Mouse (Mus musculus): Measurements from ENCODE around the gene Gm20708. TPM values are rescaled to one million over a fixed set of nuclear protein-coding genes. Genes with fewer than 3 reads are reported as not detected.
A peak's percentile ranks its signal among the peaks of the same experiment; 100 is the strongest.

The Gm20708 gene
- total RNA-seq (2021): 1 to 10 TPM; 4.4 to 5.1 TPM

DNA sequence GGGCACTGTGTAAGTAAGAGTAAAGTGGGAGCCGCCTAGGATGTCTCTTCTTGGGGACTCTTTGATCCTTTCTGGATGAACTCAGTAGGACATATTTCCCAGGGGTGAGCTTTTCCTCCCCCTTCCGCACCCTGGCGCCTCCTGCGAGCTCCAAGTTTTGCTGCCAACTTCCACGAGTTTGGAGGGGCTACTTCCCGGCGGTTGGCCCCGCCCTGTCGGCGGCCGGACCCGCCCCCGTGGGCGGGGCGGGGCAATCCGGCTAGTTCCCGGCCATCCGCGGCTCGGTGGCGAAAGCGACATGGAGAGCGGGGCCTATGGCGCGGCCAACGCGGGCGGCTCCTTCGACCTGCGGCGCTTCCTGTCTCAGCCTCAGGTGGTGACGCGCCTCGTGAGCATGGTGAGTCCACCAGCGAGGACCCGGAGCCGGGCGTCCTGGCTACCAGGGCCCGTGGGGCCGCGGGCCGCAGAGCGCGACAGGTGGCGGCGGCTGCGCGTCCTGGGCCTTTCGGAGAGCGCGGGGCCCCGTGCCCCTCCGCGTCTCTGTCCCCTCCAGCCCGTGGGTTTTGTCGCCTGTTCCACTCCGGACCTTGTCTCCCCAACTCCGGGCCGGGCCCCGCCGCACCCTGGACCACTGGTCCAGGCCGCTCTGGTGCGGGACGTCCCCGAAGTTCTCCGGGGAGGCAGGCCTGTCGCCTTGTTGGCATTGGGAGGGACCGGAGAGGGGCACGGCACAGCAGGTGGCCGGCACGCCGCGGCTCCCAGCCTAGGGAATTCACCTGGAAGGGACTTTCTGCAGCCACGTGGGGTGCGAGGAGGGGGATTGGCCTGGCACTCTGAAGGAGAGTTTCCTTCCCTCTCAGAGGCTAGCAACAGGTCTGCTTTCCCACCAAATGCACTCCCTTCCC lies at the start of gene Gm20708, which contains the start of gene Syngr2:
Gene Gm20708 (plus strand): TSS at position 262 of the 905 bp plus-strand sequence.
Gene Syngr2 (plus strand): TSS at position 262 of the 905 bp plus-strand sequence.
- intact Hi-C loops (cut with DNase I): no loop called here
- DNase-seq: peak; percentile 58

DNA sequence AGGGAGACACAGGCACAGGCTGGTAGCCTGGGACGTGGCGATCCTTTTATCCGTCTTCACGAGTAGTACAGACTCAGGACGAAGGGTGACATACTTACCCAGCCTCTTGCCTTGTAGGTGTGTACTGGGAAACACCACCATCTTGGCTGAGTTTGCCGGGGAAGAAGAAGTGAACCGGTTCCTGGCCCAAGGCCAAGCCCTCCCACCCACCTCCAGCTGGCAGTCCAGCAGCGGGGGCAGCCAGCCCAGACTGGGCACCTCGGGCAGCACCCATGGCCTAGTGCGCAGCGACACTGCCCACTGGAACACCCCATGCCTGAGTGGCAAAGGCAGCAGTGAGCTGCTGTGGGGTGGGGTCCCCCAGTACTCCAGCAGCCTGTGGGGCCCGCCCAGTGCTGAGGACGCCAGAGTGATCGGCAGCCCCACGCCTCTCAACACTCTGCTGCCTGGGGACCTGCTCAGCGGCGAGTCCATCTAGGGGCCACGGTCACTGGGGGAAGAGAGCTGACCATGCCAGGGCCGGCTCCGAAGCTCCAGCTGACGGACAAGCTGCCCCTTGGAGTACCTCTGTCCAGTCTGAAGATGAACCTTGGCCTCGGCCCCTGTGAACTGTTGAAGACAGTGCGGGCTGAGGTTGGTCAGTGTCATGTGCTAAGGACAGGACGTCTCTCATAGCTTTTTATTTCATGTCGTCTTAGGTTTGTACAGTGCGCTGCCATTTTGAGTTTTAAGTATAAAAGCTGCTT lies 48.9 kb upstream of the Gm20708 start:
- DNase-seq: peak; percentile 51
- intact Hi-C loops (cut with DNase I): no loop called here

DNA sequence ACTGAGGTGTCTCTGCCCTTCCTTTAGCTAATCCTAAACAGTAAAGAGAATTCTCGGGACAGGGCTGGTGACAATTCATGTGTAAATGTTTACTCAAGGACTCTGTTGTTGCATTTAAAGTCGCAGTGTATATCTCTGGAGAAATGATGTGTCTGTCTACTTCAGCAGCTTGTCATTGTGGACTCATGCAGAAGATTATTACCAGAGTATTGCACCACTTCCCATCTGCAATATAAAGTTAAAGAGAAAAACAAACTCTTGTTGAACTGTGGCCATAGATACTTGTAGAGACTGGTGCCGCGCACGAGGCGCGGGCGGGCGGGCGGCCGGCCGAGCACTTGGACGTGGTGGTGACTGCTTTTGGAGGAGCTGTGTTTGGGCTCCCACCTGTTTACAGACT lies 47.7 kb upstream of the Gm20708 start:
- no peak for DNase-seq
- intact Hi-C loops (cut with DNase I): no loop called here

DNA sequence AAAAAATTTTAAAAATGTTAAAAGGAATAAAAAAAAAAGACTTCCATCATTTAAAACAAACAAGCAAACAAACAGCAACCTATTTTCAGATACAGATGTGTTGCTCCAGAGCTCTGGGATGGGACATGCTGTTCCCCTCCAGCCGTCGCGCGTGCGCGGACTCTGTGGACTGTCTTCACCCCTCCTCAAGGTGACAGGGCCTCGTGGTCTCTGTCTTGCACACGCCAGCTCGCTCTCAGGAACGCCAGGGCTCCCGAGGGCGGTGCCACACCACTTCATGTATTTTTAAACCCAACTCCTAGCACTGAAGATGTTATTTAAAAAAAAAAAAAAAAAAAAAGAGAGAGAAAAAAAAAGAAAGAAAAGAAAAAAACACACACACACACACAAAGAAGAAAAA lies 47.2 kb upstream of the Gm20708 start:
- no peak for DNase-seq
- intact Hi-C loops (cut with DNase I): no loop called here

DNA sequence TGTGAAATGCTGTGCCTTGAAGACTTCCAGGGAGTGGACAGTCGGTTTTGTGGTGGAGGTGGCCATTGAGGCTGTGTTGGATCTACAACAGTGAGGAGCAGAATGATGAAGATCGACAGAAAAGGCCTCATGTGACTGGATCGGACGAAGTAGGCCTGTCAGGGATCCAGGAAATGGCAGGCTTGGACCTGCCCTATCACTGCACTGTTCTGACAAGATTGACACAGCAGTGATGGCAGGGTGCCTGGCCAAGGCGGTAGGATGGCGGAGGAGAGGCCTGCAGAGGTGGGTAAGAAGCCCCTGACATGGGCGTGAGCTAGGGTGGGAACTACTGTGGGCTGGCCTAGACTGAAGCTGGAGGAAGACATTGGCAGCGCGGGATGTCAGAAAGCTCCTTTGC lies 45.1 kb upstream of the Gm20708 start:
- no peak for DNase-seq
- intact Hi-C loops (cut with DNase I): no loop called here

DNA sequence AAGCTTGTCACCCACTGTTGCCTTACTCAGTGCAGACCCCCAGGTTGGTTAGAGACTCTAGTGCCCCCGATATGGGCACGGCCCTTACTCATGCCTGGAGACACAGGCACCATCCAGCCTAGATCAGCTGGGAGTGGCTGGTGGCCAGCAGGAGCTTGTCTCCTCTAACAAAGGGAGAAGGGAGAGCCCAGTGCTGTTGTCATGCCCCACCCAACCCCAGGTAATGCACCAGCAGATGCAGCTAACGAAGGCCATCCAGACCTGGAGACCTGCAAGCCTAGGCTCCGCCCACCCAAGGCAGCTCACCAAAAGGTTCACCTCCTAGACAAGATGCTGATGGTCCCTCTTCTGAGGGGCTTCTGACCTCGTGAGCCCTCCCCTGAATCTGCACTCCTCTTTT lies 44.1 kb upstream of the Gm20708 start:
- intact Hi-C loops (cut with DNase I): no loop called here
- DNase-seq: no peak

DNA sequence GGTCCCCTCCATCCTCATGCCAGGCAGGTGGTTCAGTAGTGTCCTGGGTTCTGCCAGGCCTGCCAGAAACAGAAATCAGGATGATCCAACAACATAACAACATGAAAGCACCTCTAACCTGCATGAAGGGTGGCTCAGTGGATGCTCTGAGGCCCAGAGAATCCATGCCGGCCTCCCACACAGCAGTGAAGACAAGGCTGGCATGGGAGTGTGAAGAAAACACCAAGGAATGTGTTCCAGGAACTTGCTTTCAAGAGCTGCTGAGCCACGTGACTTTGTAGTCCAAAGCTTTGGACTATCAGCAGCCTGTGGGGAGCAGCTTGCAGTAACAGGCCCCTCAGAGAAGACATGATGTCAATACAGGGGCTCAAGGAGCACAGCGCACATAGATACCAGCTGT lies 43.2 kb upstream of the Gm20708 start:
- no peak for DNase-seq
- intact Hi-C loops (cut with DNase I): no loop called here

DNA sequence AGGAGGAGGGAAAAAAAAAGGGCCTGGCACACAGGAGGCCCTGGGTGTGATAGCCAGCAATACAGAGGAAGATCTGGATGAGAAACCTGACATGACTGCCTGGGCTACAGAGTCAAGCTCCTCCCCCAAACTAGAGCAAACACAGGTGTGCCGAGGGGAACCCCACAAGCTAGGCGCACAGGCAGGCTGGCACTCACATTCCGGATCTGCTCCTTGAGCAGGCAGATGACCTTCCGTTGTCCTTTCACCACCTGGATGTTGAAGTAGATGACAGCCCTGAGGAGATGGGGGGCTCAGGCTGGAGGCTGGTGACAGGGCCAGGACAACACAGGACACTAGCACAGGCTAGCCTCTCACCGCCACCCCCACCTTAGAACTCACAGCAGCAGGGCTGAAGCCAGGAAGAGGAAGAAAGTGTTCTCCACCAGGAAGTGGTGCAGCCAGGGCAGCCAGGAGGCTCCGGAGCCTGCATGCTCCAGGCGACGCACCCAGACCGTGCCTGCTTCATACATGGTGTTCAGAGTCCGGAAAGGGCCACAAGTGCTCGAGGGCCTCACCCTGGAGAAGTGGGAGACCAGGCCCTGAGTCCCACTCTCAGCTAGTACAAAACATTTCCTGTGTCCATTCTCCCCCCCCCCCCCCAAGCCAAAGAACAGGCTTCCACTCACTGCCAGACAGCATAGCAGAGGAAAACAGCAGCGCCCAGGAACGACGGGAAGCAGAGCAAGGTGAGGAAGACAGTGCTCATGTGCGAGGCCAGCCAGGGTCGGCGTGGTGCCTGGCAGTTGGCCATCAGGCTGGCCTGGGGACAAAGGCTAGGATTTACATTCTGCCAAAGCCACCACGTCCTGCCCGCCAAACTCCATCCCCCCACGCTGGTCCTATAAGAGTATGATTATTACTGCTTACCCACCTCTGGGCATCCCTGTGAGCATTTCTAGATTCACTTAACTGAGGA lies 40.5 kb upstream of the Gm20708 start:
- intact Hi-C loops (cut with DNase I): no loop called here
- peak; percentile 81 for DNase-seq

DNA sequence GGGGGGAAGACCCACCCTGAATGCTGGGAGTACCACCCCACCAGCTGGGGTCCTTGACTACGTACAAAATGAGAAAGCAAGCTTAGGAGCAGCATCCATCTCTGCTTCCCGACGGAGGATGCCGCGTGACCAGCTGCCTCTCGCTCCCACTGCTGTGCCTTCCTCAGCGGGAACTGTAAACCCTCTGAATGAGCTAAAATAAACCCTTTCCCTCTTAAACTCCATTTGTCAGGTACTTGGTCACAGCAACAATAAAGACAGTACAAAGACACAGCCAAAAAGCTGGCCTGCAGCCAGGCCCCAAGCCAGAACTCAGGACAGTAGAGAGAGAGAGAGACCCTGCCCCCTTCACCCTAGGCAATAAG lies 39.8 kb upstream of the Gm20708 start:
- DNase-seq: no peak
- intact Hi-C loops (cut with DNase I): no loop called here

DNA sequence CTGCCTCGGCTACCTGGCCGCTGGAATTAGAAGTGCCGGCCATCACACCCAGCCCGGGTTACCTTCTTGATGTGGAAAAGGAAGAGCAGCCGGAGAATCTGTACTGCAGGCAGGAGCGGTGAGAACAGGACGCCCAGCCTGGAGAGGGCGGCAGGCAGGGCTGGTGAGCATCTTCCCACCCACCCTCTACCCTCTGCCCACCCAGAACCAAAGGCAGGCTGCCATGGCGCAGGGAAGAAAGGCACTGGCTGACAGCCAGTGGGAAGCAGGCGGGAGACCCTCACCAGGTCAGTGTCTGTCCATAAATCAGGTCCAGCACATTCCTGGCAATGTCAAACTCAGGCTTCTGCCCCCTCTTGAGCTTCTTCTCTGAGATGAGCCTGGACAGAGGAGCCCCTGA lies 39.1 kb upstream of the Gm20708 start:
- peak; percentile 64 for DNase-seq
- intact Hi-C loops (cut with DNase I): no loop called here

DNA sequence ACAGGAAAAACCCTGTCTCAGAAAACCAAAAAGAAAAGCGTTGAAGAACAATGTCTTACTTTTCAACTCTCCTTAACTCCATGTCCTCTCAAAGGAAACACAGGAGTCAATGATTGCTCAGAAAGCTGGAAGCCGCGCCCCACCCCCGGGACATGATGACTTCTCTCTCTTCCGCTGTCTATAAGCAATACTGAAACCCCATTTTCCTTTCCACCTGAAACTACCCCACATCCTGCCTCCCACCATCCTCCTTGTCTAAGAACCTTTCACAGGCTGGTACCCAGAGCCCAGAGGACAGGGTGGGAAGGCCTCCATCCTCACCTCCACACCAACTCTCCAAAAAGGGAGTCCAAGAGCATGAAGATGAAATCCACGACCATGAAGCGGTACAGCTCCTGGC lies 37.1 kb upstream of the Gm20708 start:
- intact Hi-C loops (cut with DNase I): no loop called here
- DNase-seq: no peak

DNA sequence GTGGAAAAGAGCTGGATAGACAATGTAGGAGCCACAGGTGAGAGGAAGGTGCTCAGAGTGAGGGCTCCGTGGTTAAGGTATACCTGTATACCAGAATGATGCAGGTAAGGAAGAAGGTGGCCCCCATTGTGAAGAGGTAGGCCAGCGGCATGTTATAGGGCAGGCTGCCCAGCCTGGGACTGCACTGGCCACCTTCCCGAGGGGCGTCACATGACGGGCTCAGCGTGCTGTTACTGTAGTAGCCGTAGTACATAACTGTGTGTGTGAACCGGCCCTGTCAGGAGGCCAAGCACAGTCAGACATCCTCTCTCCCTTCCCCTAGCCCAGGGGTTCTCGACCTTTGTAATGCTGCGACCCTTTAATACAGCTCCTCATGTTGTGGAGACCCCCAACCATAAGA lies 34.5 kb upstream of the Gm20708 start:
- no peak for DNase-seq
- intact Hi-C loops (cut with DNase I): no loop called here

DNA sequence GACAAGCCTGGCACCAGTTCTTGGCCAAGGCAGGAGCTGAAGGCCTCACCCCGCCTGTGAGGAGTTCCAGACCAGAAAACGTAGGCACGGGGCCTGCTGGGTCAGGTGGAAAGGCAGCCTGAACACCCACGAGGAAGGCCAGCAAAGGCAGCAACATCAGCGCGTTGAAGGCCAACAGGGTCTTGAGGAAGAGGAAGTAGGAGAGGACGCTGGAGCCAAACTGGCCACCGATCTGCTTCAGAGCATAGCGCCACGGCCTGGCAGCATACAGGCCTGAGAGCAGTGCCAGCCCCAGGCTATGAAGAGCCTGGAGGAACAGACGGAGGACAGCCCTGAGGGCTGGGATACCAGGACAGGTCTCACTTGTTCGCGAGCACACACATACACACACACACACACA lies 33.9 kb upstream of the Gm20708 start:
- no peak for DNase-seq
- intact Hi-C loops (cut with DNase I): no loop called here

DNA sequence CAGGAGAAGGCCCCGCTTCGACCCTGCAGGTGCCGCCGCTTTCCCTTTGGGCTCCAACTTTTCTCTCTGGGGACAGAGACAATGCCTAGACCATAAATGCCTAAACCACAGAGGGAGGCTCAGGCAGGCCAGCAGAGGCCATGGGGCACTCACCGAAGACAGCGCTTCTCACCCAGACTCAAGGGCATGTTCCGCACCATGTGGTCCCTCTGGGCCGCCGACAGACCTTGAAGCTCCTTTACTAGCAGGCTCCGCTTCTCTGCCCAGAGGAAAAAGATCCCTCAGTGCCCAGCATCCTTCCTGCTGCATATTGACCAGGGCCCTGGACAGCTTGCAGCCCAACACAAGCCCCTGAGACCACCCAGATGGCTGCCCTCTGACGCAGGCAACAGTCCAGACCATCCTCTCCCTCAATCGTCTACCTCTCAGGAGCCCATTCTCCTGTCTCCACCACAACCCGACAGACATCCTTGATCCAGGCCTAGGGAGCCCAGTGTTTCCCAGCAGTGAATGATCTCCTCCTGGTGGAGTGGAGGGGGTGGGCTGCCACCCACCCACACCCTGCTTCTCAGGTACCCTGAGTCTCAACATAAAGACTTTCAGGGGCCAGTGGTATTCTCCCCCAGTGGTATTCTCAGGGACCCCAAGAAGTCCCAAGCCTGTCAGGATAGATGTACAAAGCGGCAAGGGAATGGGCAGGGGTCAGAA lies 33.2 kb upstream of the Gm20708 start:
- intact Hi-C loops (cut with DNase I): no loop called here
- DNase-seq: no peak

DNA sequence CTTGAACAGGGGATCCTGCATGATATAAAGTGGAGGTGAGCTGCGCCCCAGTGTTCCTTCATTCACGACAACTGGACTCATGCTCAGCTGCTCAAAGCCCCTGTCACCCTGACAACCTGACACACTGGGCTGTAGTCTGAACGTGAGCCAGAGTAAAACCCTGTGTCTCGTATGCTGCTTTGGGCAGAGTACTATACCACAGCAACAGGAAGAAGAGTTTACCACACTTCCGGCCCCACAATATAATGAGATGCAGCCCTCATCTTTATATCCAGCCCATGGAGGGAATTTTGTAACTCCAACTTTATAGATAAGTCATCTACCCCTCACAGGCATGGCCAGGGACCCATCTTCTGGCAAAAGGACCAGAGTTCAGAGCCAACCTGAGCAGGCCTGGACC lies 32.4 kb upstream of the Gm20708 start:
- intact Hi-C loops (cut with DNase I): no loop called here

DNA sequence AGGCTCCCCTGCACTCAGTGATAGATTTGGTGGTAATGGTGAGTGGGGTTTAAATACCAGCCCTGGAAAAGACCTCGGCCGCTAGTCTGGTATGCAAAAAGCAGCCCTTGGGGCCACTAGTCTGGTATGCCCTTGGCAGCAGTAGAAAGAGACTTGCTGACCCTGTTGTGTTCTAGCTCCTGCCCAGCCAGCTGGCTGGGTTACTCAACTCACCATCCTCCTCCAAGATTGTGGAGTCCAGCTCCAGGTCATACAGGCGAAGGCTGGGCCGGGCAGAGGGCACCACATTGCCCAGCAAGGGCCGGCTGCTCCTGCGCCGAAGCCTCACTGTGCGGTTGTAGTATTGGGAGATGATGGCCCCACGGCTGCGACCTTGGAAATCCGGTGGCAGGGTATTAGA lies 31.4 kb upstream of the Gm20708 start:
- intact Hi-C loops (cut with DNase I): no loop called here
- no peak for DNase-seq

More for the DNA sequence above, 32.4 kb upstream of the Gm20708 start:
- no peak for DNase-seq

DNA sequence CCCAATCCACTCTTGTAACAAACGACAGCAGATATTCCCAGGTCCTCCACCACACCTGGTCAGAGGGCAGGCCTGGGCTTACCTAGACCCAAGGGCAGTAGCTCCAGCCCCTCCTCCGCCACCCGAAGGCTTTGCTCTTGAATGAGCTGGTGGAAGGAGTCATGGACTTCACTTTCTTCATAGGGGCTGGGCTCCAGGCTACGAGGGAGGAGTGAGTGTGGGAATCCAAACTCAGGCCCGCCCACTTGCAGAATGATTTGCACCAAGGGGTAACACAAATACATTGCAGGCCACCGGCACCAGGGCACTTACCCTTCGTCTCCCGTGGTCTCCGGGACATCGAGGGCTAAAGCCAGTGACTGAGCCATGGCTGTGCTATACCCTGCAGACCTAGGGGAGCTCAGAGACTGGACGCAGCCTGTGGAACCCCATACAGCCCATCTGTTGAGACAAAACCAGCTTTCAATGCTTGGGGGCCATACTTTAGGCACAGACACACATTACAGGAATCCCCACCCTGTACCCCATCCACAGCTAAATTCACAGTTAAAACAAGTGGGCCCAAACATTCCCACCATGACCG lies 30.5 kb upstream of the Gm20708 start:
- no peak for DNase-seq
- intact Hi-C loops (cut with DNase I): no loop called here

DNA sequence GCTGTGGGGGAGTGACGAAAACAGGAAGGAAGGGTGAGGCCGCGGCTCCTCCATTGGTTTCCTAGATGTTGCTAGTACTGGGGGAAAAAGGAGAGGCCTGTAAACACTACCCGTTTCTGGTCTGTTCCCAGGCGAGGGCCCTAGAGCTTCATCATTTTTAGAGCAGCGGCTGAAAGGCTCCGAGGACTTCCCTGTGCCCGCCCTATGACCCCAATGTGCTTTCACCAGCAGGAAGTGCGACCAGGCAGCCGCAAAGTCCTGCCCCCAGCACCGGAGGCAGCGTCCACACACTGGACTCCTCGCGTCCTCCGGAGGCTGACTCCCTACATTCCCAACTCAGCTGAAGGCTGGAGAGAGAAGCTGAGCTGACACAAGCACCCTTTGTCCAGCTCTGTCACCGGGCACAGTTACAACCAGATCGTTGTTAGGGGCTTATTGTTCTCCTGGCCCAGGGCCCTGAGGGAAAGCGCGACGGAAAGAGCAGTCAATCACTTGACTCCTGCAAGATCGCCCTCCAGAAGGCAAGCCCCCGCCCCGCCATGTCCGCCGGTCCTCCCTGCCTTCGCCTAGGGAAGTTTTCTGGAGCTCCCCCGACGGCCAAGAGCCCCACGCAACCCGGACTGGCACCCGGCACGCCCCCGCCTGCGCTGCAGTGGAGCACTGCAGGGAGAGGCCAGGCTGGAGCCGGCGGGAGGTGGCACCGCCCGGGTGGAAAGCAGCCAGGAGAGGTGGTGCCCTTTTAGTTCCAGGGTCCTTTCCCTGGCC lies 29.9 kb upstream of the Gm20708 start:
- peak; percentile 55 for DNase-seq
- intact Hi-C loops (cut with DNase I): no loop called here

DNA sequence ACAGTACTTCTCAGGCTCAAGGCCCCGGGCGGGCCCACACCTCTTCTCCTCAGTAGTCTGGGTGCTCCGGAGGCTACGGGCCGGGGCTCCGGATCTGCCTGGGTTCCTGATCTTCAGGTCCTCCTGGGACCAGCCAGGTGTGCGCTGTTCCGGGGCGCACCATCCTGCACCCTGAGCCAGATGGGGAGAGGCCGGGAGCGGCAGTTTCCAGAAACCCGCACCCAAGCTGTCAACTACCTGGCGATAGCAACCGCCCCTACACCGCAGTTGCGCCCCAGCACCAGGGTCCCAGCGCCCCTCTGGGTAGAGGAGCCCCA lies 29.3 kb upstream of the Gm20708 start:
- intact Hi-C loops (cut with DNase I): no loop called here
- DNase-seq: no peak
